Mouse (Mus musculus) thymus, adult 2 months (tissue): Measurements from ENCODE around the gene Nos3. TPM values are rescaled to one million over a fixed set of nuclear protein-coding genes. Genes with fewer than 3 reads are reported as not detected.

Source experiments
- DNase-seq: peaks from one replicate; pipeline ENCODE4 v3.0.0; 2021
- H3K27ac ChIP-seq: fragments of 200-500 bp; 2 replicates; pipeline ENCODE4 v1.5.1; 2012; ENCODE audit warnings: low read length, control low read depth; ENCODE audit not compliant: control insufficient read depth, insufficient read depth
- H3K27me3 ChIP-seq: fragments of 200-500 bp; 2 replicates; pipeline ENCODE4 v1.6.1; 2012; ENCODE audit warnings: mild to moderate bottlenecking, low read length, moderate library complexity, mixed read lengths; ENCODE audit not compliant: control insufficient read depth, insufficient read depth
- H3K36me3 ChIP-seq: fragments of 200-500 bp; 2 replicates; pipeline ENCODE4 v1.6.1; 2012; ENCODE audit warnings: mild to moderate bottlenecking, low read length, moderate library complexity; ENCODE audit not compliant: control insufficient read depth, insufficient read depth
- H3K4me1 ChIP-seq: fragments of 200-500 bp; replicated peaks from 2 replicates; pipeline ENCODE4 v1.6.1; 2012; ENCODE audit warnings: low read length; ENCODE audit not compliant: control insufficient read depth, insufficient read depth
- H3K4me3 ChIP-seq: fragments of 200-500 bp; 2 replicates; pipeline ENCODE4 v1.5.1; 2012; ENCODE audit warnings: mild to moderate bottlenecking, low read length, control low read depth, moderate library complexity; ENCODE audit not compliant: control insufficient read depth, insufficient read depth
- CTCF ChIP-seq: fragments of 200-500 bp; IDR thresholded peaks from 2 replicates; pipeline ENCODE4 v1.5.1; 2012; ENCODE audit warnings: mild to moderate bottlenecking, control low read depth, low read length, moderate library complexity, borderline replicate concordance; ENCODE audit not compliant: control insufficient read depth, poor library complexity, insufficient read depth; ENCODE audit errors: extremely low read depth
- POLR2A ChIP-seq: fragments of 200-500 bp; IDR thresholded peaks from 2 replicates; pipeline ENCODE4 v1.6.1; 2012; ENCODE audit warnings: mild to moderate bottlenecking, low read length, control low read depth, moderate library complexity; ENCODE audit not compliant: control insufficient read depth, poor library complexity, insufficient read depth; ENCODE audit errors: extremely low read depth
- WGBS: fragments of 180-500 bp; shearing (Covaris S2); methylation state at CpG from one replicate; pipeline ENCODE4 v1.1.7; 2018; 5-methylcytosine and 5-hydroxymethylcytosine counted together
- polyA plus RNA-seq: library from polyadenylated mRNA; depleted of rRNA; stranded (reverse); fragments of >200 nt; gene quantifications from 2 replicates; pipeline ENCODE4 v1.2.3, GENCODE M21; 2012

Gene Nos3
- polyA plus RNA-seq, 1 experiment = 5.7 TPM

DNA sequence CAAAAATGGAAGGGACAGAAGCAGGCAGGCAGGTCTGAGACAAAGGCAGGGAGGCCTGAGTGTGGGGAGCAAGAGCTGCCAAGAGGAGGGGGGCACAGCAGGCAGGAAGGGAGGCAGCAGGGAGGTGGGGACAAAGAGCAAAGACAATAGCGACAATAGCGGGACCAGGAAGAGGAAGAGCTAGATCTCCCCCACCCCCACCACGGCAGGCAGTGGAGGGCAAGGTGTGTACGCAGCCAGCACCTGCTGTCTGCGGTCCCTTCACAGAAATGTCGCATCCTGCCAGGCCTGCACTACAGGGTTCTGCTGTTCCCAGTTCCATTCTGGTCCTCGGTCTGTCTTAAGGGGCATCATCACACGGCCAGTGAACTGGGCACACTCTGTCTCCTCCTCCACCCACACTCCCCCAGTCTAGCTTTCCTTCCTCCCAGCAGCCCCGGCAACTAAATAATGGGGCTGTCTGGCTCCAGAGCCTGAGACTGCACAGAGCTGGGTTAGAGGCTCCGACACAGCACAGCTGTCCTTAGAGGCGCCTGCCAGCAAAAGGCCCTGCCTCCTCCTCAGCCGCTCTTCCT lies 20.0 kb upstream of the Nos3 start:
- WGBS = 3% methylated on average over 12 of the region's 12 CpGs

DNA sequence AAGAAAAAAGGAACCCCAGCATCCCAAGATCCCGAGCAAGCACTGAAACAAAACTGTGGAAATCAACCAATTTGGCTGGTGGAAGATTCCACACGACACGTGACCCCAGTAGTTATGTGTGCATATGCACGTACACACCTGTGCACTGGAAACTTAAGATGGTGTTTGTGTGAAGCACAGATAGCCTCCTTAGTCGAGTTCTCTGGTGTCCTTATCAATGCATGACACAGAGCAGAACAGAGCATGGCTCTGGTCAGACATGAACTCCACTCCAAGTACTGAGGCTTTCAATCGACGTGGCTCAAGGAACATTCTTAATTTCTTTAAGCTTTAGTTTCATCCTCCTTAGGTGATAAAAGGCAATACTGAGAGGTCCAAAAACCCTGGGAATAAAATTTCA lies 18.3 kb upstream of the Nos3 start:
- TF ChIP-seq POLR2A = no peak
- no peak for TF ChIP-seq CTCF
- peak overlapping the region; percentile 97 for H3K27ac ChIP-seq

More for the DNA sequence above, 20.0 kb upstream of the Nos3 start:
- no peaks in the 10 kb centered on the region for H3K27me3 ChIP-seq
- peak overlapping the region; percentile 30 for H3K4me3 ChIP-seq
- H3K27ac ChIP-seq = peak overlapping the region; percentile 97
- H3K36me3 ChIP-seq = no peaks in the 10 kb centered on the region
- TF ChIP-seq CTCF (no peak), POLR2A (peak; percentile 88)
- H3K4me1 ChIP-seq = peaks cover 60% of the 10 kb centered on the region
- DNase-seq = peak; percentile 91

DNA sequence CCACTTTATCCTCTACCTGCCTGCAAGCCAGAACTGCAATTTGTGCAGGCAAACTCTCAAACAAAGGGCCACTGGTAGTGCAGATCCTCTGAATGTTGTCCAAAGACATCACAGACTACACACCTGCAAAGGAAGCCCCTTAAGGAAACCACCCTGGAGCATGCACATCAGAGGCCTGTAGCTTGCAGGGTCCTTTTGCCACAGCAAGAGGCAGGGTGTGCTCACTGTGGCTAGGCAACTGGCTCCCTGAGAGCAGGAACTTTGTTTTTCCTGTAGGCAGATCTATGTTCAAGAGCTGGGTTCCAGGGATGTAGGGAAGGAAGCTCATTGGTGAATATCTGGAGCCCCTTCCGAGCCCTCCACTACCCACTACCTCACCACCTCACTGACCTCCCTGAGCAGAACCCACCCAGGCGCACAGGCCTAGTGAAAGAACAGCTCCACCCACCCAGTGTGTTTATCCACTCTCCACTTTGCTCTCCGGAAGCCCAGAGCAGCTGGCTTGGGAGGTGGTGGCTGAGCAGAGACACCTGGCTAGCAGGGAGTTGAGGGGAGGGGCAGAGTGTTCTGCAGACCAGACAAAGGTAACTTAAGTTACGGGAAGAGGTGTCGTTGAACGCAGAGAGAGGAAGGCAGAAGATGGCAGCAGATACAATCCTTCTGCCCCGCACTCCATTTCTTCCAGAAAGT lies 17.3 kb upstream of the Nos3 start:
- DNase-seq = peak; percentile 71
- TF ChIP-seq CTCF (no peak), POLR2A (no peak)
- WGBS = 23% methylated on average over 7 of the region's 7 CpGs
- peaks cover 79% of the 10 kb centered on the region for H3K4me1 ChIP-seq
- peak overlapping the region; percentile 97 for H3K27ac ChIP-seq
- no peaks in the 10 kb centered on the region for H3K27me3 ChIP-seq
- peak overlapping the region; percentile 23 for H3K4me3 ChIP-seq
- H3K36me3 ChIP-seq = no peaks in the 10 kb centered on the region

More for the DNA sequence above, 18.3 kb upstream of the Nos3 start:
- peaks cover 72% of the 10 kb centered on the region for H3K4me1 ChIP-seq
- no peaks in the 10 kb centered on the region for H3K36me3 ChIP-seq
- H3K27me3 ChIP-seq = no peaks in the 10 kb centered on the region
- no peak overlapping the region for H3K4me3 ChIP-seq
- DNase-seq = no peak
- WGBS = 89% methylated on average over 7 of the region's 7 CpGs

DNA sequence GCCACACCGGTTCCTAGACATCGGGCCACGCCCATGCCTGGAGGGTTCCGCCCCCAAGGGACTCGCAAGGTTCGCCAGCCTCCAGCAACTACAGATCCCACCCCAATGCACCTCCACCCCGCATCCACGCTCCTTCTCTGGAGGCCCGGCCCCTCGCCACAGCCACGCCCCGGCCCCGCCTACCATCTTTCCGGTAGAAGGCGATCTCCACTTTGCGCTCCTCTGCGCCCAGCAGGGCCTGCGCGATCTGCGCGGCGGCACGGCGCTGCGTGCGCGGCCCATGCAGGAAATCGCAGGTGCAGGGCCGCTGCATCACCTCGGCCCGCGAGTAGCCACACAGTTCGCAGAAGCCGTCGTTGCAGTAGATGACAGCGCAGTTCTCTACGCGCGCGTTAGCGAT lies 16.5 kb upstream of the Nos3 start:
- Histone ChIP-seq H3K27me3 (no peaks in the 10 kb centered on the region), H3K27ac (peak overlapping the region; percentile 97), H3K4me3 (peak overlapping the region; percentile 42), H3K4me1 (peaks cover 81% of the 10 kb centered on the region), H3K36me3 (no peaks in the 10 kb centered on the region)
- TF ChIP-seq CTCF (peak; percentile 47; the same call in 1 of the 2 replicates), POLR2A (peak; percentile 99)
- DNase-seq = peak; percentile 98
- WGBS = 1% methylated on average over 41 of the region's 41 CpGs

DNA sequence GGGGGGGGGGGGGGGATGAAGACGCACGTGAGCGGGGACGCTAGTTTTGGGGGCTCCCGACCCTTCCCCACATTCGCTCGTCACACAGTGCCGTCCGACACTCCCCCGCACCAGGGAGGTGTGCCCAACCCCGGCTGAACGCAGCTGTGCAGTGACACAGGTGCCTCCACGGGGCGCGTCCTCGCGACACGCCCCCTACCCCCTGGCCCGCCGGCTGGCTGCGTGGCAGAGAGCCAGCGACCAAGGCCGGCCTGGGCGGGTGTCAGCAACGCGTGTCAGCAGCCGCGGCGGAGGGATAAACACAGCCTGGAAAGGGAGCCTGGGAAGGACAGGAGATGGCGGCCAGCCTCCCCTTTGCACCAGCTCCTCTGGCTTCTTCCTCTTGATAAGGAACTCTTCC lies 16.1 kb upstream of the Nos3 start:
- H3K27me3 ChIP-seq = no peaks in the 10 kb centered on the region
- WGBS = 1% methylated on average over 30 of the region's 30 CpGs

DNA sequence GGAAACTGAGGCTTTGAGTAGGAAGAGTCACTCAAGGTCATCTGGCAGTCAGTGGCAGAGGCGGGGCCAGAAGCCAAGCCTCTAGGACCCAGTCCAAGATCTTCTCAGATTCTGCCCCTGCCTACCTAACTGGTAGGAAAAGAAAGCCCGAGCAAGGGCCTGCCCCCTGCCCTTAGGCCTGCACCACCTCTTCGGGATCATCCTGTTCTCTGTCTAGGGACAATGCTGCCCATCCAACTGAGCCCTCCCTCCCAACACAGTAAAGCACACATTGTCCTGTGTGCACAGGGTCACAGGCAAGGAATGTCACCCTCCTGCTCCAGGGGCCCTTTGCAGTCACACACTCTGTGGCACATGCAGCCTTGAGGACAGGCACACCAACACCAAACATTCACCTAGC lies 14.5 kb upstream of the Nos3 start:
- H3K4me1 ChIP-seq = peaks cover 65% of the 10 kb centered on the region
- 94% methylated on average over 3 of the region's 3 CpGs for WGBS
- no peak for TF ChIP-seq POLR2A
- no peak for TF ChIP-seq CTCF
- no peak for DNase-seq
- no peak overlapping the region; the same call in 1 of the 2 replicates for H3K4me3 ChIP-seq
- no peaks in the 10 kb centered on the region for H3K27me3 ChIP-seq
- no peak overlapping the region for H3K27ac ChIP-seq
- no peaks in the 10 kb centered on the region for H3K36me3 ChIP-seq

More for the DNA sequence above, 16.1 kb upstream of the Nos3 start:
- no peaks in the 10 kb centered on the region for H3K36me3 ChIP-seq
- H3K27ac ChIP-seq = peak overlapping the region; percentile 45
- DNase-seq = peak; percentile 73
- no peak for TF ChIP-seq CTCF
- peak; percentile 46; the same call in 1 of the 2 replicates for TF ChIP-seq POLR2A
- H3K4me1 ChIP-seq = peaks cover 78% of the 10 kb centered on the region
- peak overlapping the region; percentile 42 for H3K4me3 ChIP-seq
